Mouse (Mus musculus) heart, postnatal 0 days (tissue): ENCODE measurements around the gene Slc35f6. TPM values are rescaled to one million over a fixed set of nuclear protein-coding genes. Genes with fewer than 3 reads are reported as not detected.

Experiments
- ATAC-seq: fragments of 200-750 bp; cut with Nextera tagmentation; 2 replicates; pipeline ENCODE4 v1.8.0; 2017; ENCODE audit warnings: low read depth, moderate number of reproducible peaks, moderate library complexity; ENCODE audit not compliant: insufficient read depth
- DNase-seq: peaks from one replicate; pipeline ENCODE4 v3.0.0-alpha.2; 2016; ENCODE audit warnings: low spot score
- H3K27ac ChIP-seq: fragments of 300-500 bp; sonication (generic); 2 replicates; pipeline ENCODE4 v1.5.1; 2014; ENCODE audit warnings: low read depth, mild to moderate bottlenecking
- H3K27me3 ChIP-seq: fragments of 300-500 bp; sonication (generic); 2 replicates; pipeline ENCODE4 v1.6.1; 2014; ENCODE audit warnings: low read length, mixed read lengths; ENCODE audit not compliant: control insufficient read depth, insufficient read depth
- H3K36me3 ChIP-seq: fragments of 300-500 bp; sonication (generic); replicated peaks from 2 replicates; pipeline ENCODE4 v1.6.1; 2014; ENCODE audit warnings: low read length, mixed read lengths; ENCODE audit not compliant: control insufficient read depth, insufficient read depth
- H3K4me1 ChIP-seq: fragments of 300-500 bp; sonication (generic); 2 replicates; pipeline ENCODE4 v1.6.1; 2014; ENCODE audit warnings: antibody characterized with exemption; ENCODE audit not compliant: control insufficient read depth, insufficient read depth
- H3K4me2 ChIP-seq: fragments of 300-500 bp; sonication (generic); 2 replicates; pipeline ENCODE4 v1.6.1; 2014; ENCODE audit warnings: low read depth, mild to moderate bottlenecking, low read length, moderate library complexity
- H3K4me3 ChIP-seq: fragments of 300-500 bp; sonication (generic); 2 replicates; pipeline ENCODE4 v1.5.1; 2014; ENCODE audit warnings: low read depth, low read length
- H3K9ac ChIP-seq: fragments of 300-500 bp; sonication (generic); replicated peaks from 2 replicates; pipeline ENCODE4 v1.6.1; 2014; ENCODE audit warnings: low read depth, low read length, mixed read lengths
- H3K9me3 ChIP-seq: fragments of 300-500 bp; sonication (generic); replicated peaks from 2 replicates; pipeline ENCODE4 v1.6.1; 2016; ENCODE audit warnings: low read length; ENCODE audit not compliant: control insufficient read depth
- CTCF ChIP-seq: IDR thresholded peaks from 2 replicates; pipeline ENCODE4 v1.5.1; 2016; ENCODE audit warnings: antibody characterized with exemption, control low read depth, low read depth
- EP300 ChIP-seq: IDR thresholded peaks from 2 replicates; pipeline ENCODE4 v1.6.1; 2016; ENCODE audit warnings: antibody characterized with exemption, low read depth
- WGBS: fragments of 180-500 bp; shearing (Covaris S2); extraction: QIAGEN DNeasy Blood & Tissue Kit; methylation state at CpG from one replicate; pipeline ENCODE4 v1.1.7; 2014; 5-methylcytosine and 5-hydroxymethylcytosine counted together
- polyA plus RNA-seq: library from polyadenylated mRNA; unstranded; fragments of >200 nt; fragmentation: Nextera tagmentation; extraction: Ambion mirVana; gene quantifications from 2 replicates; pipeline ENCODE4 v1.2.1, GENCODE M21; 2015
- total RNA-seq: library from RNA; depleted of rRNA; stranded (reverse); fragments of >200 nt; gene quantifications from 2 replicates; pipeline ENCODE4 v1.2.3, GENCODE M21; 2014; ENCODE audit warnings: low replicate concordance

The Slc35f6 gene
- total and polyA plus RNA-seq, 2 experiments from 2014 or later, result 30.5 to 86.8 TPM

GRCm38 (mm10) chr5:30636994-30637393 is 10.7 kb upstream of the Slc35f6 start:
- 43% methylated on average over 7 of the region's 7 CpGs for WGBS
- ATAC-seq (no peak), DNase-seq (no peak)
- H3K36me3 ChIP-seq, result no peaks in the 10 kb centered on the region
- H3K4me3 ChIP-seq, result no peak overlapping the region
- no peaks in the 10 kb centered on the region for H3K27me3 ChIP-seq
- no peaks in the 10 kb centered on the region for H3K4me1 ChIP-seq
- H3K27ac ChIP-seq, result no peak overlapping the region
- no peaks in the 10 kb centered on the region for H3K9me3 ChIP-seq
- H3K9ac ChIP-seq, result no peak overlapping the region
- TF ChIP-seq CTCF (no peak), EP300 (no peak)
- H3K4me2 ChIP-seq, result no peak overlapping the region

- WGBS, result 4% methylated on average over 6 of the region's 6 CpGs
- peak; percentile 86 for ATAC-seq
These were observed 9.7 kb upstream of the Slc35f6 start for GRCm38 (mm10) chr5:30638041-30638440.

GRCm38 (mm10) chr5:30643477-30644179 is 4.1 kb upstream of the Slc35f6 start:
- no peak overlapping the region for H3K4me2 ChIP-seq
- no peaks in the 10 kb centered on the region for H3K27me3 ChIP-seq
- no peak for DNase-seq
- H3K27ac ChIP-seq, result peak overlapping the region; percentile 38
- H3K9ac ChIP-seq, result no peak overlapping the region
- no peaks in the 10 kb centered on the region for H3K9me3 ChIP-seq
- H3K4me3 ChIP-seq, result no peak overlapping the region
- peaks cover 20% of the 10 kb centered on the region for H3K4me1 ChIP-seq
- H3K36me3 ChIP-seq, result no peaks in the 10 kb centered on the region
- no peak for TF ChIP-seq CTCF
- no peak for TF ChIP-seq EP300
- 40% methylated on average over 5 of the region's 5 CpGs for WGBS
- no peak for ATAC-seq

More at GRCm38 (mm10) chr5:30638041-30638440, 9.7 kb upstream of the Slc35f6 start:
- Histone ChIP-seq H3K27ac (no peak overlapping the region), H3K9me3 (no peaks in the 10 kb centered on the region), H3K36me3 (no peaks in the 10 kb centered on the region), H3K27me3 (no peaks in the 10 kb centered on the region), H3K4me3 (no peak overlapping the region), H3K4me2 (no peak overlapping the region), H3K4me1 (peaks cover 2% of the 10 kb centered on the region; the same call in 1 of the 2 replicates), H3K9ac (no peak overlapping the region)
- DNase-seq, result peak; percentile 81
- TF ChIP-seq CTCF (peak; percentile 97), EP300 (no peak)

GRCm38 (mm10) chr5:30646036-30646435 is 1.7 kb upstream of the Slc35f6 start:
- 61% methylated on average over 2 of the region's 2 CpGs for WGBS
- no peak for DNase-seq
- Histone ChIP-seq H3K27ac (no peak overlapping the region), H3K4me2 (no peak overlapping the region), H3K9ac (no peak overlapping the region), H3K9me3 (no peaks in the 10 kb centered on the region), H3K27me3 (no peaks in the 10 kb centered on the region), H3K4me1 (peaks cover 22% of the 10 kb centered on the region), H3K36me3 (no peaks in the 10 kb centered on the region), H3K4me3 (no peak overlapping the region)
- no peak for ATAC-seq
- TF ChIP-seq CTCF (no peak), EP300 (no peak)

- 17% methylated on average over 9 of the region's 9 CpGs for WGBS
- no peak for DNase-seq
- Histone ChIP-seq H3K4me2 (peak overlapping the region; percentile 92), H3K9me3 (no peaks in the 10 kb centered on the region), H3K36me3 (no peaks in the 10 kb centered on the region), H3K27me3 (no peaks in the 10 kb centered on the region), H3K4me1 (peaks cover 22% of the 10 kb centered on the region), H3K9ac (peak overlapping the region; percentile 80), H3K27ac (peak overlapping the region; percentile 79), H3K4me3 (peak overlapping the region; percentile 95)
- ATAC-seq, result no peak
- TF ChIP-seq EP300, result no peak
- no peak for TF ChIP-seq CTCF
These were observed 337 bp upstream of the Slc35f6 start for GRCm38 (mm10) chr5:30647396-30647795.

- no peak overlapping the region for H3K4me3 ChIP-seq
- peak overlapping the region; percentile 92; the same call in 1 of the 2 replicates for H3K4me2 ChIP-seq
- DNase-seq (no peak), ATAC-seq (no peak)
- no peaks in the 10 kb centered on the region for H3K27me3 ChIP-seq
- H3K9me3 ChIP-seq, result no peaks in the 10 kb centered on the region
- no peak overlapping the region for H3K9ac ChIP-seq
- 77% methylated on average over 4 of the region's 4 CpGs for WGBS
- H3K4me1 ChIP-seq, result peaks cover 10% of the 10 kb centered on the region
- H3K27ac ChIP-seq, result no peak overlapping the region
- H3K36me3 ChIP-seq, result 0 out of 2 replicates have a peak, but pooled peaks cover 5% of the 10 kb centered on the region
- TF ChIP-seq CTCF, result no peak
- TF ChIP-seq EP300, result no peak
These were observed 1.8 kb downstream of the Slc35f6 start for GRCm38 (mm10) chr5:30649558-30649957.
